Mouse (Mus musculus) central nervous system, embryonic 11.5 days (tissue): Measurements from ENCODE around the gene Glrx3. TPM values are rescaled to one million over a fixed set of nuclear protein-coding genes. Genes with fewer than 3 reads are reported as not detected.

Experiments
- polyA plus RNA-seq: library from polyadenylated mRNA; depleted of rRNA; stranded (reverse); fragments of >200 nt; gene quantifications from 2 replicates; pipeline ENCODE4 v1.2.3, GENCODE M21; 2012; rRNA removed

Glrx3 gene
- polyA plus RNA-seq: 199 and 238 TPM in 2 replicates

DNA sequence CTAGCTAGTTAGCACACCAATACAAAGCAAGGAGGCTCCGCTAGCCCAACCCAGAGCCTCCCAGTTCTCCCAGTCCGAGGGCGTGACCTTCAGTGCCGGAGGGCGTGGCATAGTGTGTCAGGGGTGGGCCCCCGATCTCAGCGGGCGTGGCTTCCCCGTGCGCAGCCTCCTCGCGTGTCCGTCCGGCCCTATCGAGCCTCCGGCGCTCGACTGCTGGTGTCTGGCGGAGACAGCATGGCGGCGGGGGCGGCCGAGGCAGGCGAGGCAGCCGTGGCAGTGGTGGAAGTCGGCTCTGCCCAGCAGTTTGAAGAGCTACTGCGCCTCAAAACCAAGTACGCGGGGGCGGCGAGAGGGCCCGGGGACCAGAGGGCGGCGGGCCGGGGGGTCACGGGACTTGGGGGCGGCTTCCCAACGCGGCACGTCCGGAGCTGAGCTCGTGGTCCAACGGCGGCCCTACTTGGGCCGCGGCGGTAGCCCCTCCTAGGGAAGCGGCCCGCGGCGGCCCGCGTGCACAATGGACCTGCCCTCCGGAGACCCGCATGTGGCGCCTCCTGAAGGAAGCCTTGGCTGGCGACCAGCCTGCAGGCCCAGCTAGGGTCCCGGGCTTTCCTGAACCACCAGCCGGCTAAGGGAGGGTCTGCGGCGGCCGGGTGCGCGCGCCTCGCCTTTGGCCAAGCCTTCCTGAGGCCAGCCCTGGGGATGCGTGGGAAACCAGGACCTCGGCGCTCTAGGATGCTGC lies at the start of gene Glrx3:
TSS of gene Glrx3 (plus strand) at position 175 of the 739 bp plus-strand sequence.

DNA sequence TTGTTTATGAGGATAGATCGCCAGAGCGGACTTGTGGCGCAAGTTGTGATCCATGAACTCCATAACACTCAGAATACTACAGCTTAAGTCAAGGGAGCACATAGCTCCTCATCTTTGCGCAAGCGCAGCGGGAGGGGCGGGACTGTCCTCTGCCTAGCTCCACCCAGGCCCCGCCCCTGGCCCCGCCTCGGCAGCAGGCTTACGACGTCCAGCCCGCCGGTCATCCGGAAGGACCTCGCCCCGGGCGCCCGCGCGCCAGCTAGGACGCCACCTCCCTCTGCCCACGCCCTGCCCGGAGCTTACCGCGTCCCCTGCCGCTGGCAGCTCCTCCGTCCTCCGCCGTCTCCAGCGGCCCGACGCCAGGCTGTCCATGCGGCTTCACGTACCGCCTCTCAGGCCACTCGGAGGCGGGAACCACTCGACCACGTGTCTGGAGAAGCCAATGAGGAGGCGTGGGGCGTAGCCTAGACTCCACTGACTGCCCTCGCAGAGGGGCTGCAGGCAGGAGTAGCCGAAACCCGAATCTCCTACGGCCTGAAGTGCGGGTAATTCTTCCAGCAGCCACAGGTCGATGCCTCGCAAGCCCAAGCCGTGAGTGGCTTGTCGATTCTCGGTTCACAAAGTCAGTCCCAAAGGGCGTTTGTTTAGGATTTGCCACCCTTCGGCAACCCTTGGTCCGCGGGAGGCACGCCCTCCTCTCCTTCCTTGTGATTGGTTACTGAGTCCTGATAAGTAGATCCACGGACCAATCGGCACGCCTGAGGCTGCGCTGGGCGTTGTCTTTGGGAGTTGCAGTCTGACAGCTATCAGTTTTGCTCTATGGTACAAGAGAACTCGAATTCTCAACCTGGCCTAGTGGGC lies 26.8 kb upstream of the Glrx3 start, which contains the start of gene 9430038I01Rik:
TSS of gene 9430038I01Rik (minus strand) at position 426 of the 861 bp plus-strand sequence.

Other genes starting within 250 kb of the Glrx3 start
- gene Ebf3, start 123.2 kb upstream of the Glrx3 start, polyA plus RNA-seq: 54.7 and 68.4 TPM in 2 replicates
- 10.0 and 15.4 TPM in 2 replicates for gene 9430038I01Rik, start 26.9 kb upstream of the Glrx3 start, polyA plus RNA-seq